Mouse (Mus musculus) limb, embryonic 15.5 days (tissue): ENCODE measurements around the gene Carmil1. TPM values are rescaled to one million over a fixed set of nuclear protein-coding genes. Genes with fewer than 3 reads are reported as not detected.

ENCODE experiments used
- ATAC-seq: fragments of 200-750 bp; cut with Nextera tagmentation; 2 replicates; pipeline ENCODE4 v1.8.0; 2017; ENCODE audit warnings: low read depth, moderate TSS enrichment; ENCODE audit not compliant: insufficient number of reproducible peaks, low FRiP score, low TSS enrichment
- H3K27ac ChIP-seq: fragments of 300-500 bp; sonication (generic); 2 replicates; pipeline ENCODE4 v1.5.1; 2015; ENCODE audit warnings: moderate library complexity, mild to moderate bottlenecking, inconsistent platforms
- H3K27me3 ChIP-seq: fragments of 300-500 bp; sonication (generic); 2 replicates; pipeline ENCODE4 v1.6.1; 2015; ENCODE audit warnings: inconsistent platforms
- H3K36me3 ChIP-seq: fragments of 300-500 bp; sonication (generic); 2 replicates; pipeline ENCODE4 v1.6.1; 2015; ENCODE audit warnings: inconsistent platforms
- H3K4me1 ChIP-seq: fragments of 300-500 bp; sonication (generic); 2 replicates; pipeline ENCODE4 v1.6.1; 2015; ENCODE audit warnings: inconsistent platforms
- H3K4me2 ChIP-seq: fragments of 300-500 bp; sonication (generic); 2 replicates; pipeline ENCODE4 v1.6.1; 2015; ENCODE audit warnings: mild to moderate bottlenecking, inconsistent platforms
- H3K4me3 ChIP-seq: fragments of 300-500 bp; sonication (generic); 2 replicates; pipeline ENCODE4 v1.5.1; 2015; ENCODE audit warnings: mild to moderate bottlenecking, inconsistent platforms
- H3K9ac ChIP-seq: fragments of 300-500 bp; sonication (generic); 2 replicates; pipeline ENCODE4 v1.6.1; 2015; ENCODE audit warnings: inconsistent platforms
- H3K9me3 ChIP-seq: fragments of 300-500 bp; sonication (generic); 2 replicates; pipeline ENCODE4 v1.6.1; 2016; ENCODE audit warnings: inconsistent platforms
- WGBS: fragments of 180-500 bp; shearing (Covaris S2); methylation state at CpG from one replicate; pipeline ENCODE4 v1.1.7; 2015; 5-methylcytosine and 5-hydroxymethylcytosine counted together
- polyA plus RNA-seq: library from polyadenylated mRNA; unstranded; fragments of >200 nt; fragmentation: Nextera tagmentation; extraction: Ambion mirVana; gene quantifications from 2 replicates; pipeline ENCODE4 v1.2.1, GENCODE M21; 2015

The Carmil1 gene
- polyA plus RNA-seq, 1 experiment from 2014 or later, result 39.8 TPM

GRCm38 (mm10) chr13:24049267-24050034, 231.1 kb downstream of the Carmil1 start:
- ATAC-seq, result no peak
- Histone ChIP-seq H3K4me2 (no peak overlapping the region), H3K27ac (no peak overlapping the region), H3K36me3 (0 out of 2 replicates have a peak, but pooled peaks cover 4% of the 10 kb centered on the region), H3K4me3 (no peak overlapping the region), H3K27me3 (no peaks in the 10 kb centered on the region), H3K9me3 (no peaks in the 10 kb centered on the region), H3K9ac (no peak overlapping the region), H3K4me1 (no peaks in the 10 kb centered on the region)
- WGBS, result 83% methylated on average over 9 of the region's 9 CpGs

DNA sequence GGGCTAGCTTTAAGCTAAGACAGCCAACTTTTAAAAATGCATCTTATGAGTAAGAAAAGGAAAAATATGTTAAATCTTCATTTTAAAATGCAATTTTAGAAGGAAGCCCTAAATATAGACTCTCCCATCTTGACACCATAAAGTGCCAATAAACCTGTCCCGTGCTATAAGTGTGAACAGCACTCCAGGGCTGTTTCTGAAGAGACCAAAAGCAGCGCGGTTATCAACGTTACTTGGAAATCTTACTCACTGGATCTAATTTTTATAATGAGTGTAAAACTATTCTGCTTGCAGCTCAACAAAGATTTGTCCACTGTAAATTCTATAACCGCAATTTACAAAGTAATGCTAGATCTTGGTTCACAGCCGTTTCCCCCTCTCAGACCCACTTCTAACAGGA, 232.0 kb downstream of the Carmil1 start:
- no peak for ATAC-seq
- H3K9ac ChIP-seq, result no peak overlapping the region
- 68% methylated on average over 6 of the region's 6 CpGs for WGBS

GRCm38 (mm10) chr13:24045271-24045670, 235.3 kb downstream of the Carmil1 start:
- no peak for ATAC-seq
- Histone ChIP-seq H3K9ac (no peak overlapping the region), H3K4me3 (no peak overlapping the region), H3K27me3 (no peaks in the 10 kb centered on the region), H3K9me3 (no peaks in the 10 kb centered on the region), H3K4me2 (no peak overlapping the region), H3K27ac (no peak overlapping the region), H3K4me1 (no peaks in the 10 kb centered on the region), H3K36me3 (peaks cover 33% of the 10 kb centered on the region; the same call in 1 of the 2 replicates)
- 72% methylated on average over 3 of the region's 3 CpGs for WGBS

More for the DNA sequence above, 232.0 kb downstream of the Carmil1 start:
- Histone ChIP-seq H3K36me3 (peaks cover 10% of the 10 kb centered on the region; the same call in 1 of the 2 replicates), H3K4me2 (no peak overlapping the region), H3K4me1 (no peaks in the 10 kb centered on the region), H3K27ac (no peak overlapping the region), H3K4me3 (no peak overlapping the region), H3K9me3 (no peaks in the 10 kb centered on the region), H3K27me3 (no peaks in the 10 kb centered on the region)

GRCm38 (mm10) chr13:24040221-24040620, 240.4 kb downstream of the Carmil1 start:
- no peak overlapping the region for H3K4me3 ChIP-seq
- no peak overlapping the region for H3K4me2 ChIP-seq
- H3K4me1 ChIP-seq, result no peaks in the 10 kb centered on the region
- no peak for ATAC-seq
- H3K36me3 ChIP-seq, result peaks cover 44% of the 10 kb centered on the region
- H3K27ac ChIP-seq, result no peak overlapping the region
- WGBS, result 92% methylated on average over 7 of the region's 7 CpGs
- H3K9me3 ChIP-seq, result no peaks in the 10 kb centered on the region
- H3K9ac ChIP-seq, result no peak overlapping the region
- no peaks in the 10 kb centered on the region for H3K27me3 ChIP-seq

DNA sequence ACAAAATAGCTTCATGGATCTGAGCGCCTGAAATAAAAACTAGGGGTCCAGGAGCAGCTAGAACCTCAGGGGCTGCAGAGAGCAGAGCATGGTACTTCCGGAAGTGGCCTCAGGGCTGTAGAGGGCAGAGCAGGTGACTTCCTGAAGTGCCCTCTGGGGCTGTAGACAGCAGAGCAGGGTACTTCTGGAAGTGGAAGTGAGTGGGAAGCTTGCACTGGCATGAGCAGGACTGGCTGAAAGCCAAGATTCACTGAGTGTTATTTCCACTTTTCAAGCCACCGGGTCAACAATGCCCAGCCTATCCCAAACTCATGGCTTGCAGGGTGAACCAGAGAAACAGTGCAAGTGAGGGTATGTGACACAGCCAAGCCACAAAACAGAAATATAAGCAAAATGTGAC, 243.1 kb downstream of the Carmil1 start:
- Histone ChIP-seq H3K9me3 (no peaks in the 10 kb centered on the region), H3K4me1 (no peaks in the 10 kb centered on the region), H3K27ac (no peak overlapping the region), H3K9ac (no peak overlapping the region), H3K36me3 (peaks cover 32% of the 10 kb centered on the region), H3K27me3 (no peaks in the 10 kb centered on the region), H3K4me2 (no peak overlapping the region), H3K4me3 (no peak overlapping the region)
- WGBS, result 73% methylated on average over 3 of the region's 3 CpGs
- ATAC-seq, result no peak

DNA sequence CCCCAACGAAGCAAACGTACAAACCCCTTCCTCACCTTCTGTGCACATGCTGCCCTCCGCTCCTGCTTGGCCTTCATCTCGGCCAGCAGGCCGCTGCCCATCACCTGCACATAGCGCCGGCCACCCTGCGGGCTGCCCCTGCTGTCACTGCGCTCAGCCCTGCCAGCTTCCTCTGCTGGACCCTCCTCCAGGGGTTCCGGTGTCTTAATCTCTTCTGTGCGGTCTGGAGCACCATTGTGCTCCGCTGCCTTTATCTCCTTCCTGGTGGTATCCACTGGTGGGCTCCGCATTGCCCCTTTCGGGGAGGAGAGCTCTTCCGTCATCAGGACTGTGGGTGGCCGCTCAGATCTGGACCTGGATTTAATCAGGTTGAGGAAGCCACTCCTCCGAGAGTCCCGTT, 244.4 kb downstream of the Carmil1 start:
- Histone ChIP-seq H3K4me3 (no peak overlapping the region), H3K9ac (no peak overlapping the region), H3K27ac (no peak overlapping the region), H3K4me1 (no peaks in the 10 kb centered on the region), H3K4me2 (no peak overlapping the region), H3K36me3 (peaks cover 18% of the 10 kb centered on the region), H3K9me3 (no peaks in the 10 kb centered on the region), H3K27me3 (no peaks in the 10 kb centered on the region)
- 80% methylated on average over 18 of the region's 18 CpGs for WGBS
- ATAC-seq, result no peak

DNA sequence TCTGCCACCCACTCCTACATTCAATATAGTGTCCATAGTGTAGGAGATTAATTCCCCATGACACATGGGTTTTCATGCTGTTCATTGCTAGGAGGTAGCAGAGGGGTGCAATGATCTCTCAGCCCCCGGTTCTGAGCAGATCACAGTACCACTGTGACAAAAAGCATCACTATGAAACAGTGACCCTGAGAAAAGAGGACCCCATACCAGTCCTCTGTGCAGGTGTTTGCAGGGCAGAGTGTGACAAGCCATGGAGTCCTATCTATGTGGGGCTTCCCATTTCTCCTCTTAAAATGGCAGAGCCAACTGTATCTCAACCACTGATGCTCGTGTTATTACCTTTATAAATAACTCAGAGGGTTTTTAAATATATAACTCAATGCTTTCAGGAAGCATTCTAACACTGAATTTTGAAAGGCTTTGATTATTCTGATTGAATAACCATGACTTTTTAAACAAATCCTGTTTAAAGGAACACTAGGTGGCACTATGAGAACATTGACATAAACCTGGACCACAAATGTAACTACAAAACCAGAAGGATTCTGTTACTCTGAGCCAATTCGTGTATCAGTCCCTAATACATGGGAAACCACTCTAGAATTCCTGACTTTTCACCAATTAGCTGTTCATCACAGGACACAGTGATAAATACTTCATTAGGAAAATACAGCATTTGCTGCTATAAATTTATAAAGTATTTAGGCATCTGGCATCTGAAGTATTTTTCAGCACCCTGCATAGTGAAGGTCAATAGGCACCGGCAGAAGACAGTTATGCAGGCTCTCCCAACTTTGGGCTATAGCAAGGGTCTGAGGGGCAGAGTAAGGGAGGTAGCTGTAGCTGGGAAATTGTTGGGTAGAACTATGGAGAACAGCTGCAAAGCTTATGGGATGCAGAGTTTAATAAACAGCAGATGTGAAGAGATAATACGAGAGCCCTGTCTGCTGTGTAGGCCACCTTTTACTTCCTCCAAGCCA, 253.1 kb downstream of the Carmil1 start:
- H3K4me3 ChIP-seq, result no peak overlapping the region
- no peak overlapping the region for H3K4me2 ChIP-seq
- H3K27me3 ChIP-seq, result no peaks in the 10 kb centered on the region
- H3K36me3 ChIP-seq, result peaks cover 6% of the 10 kb centered on the region; the same call in 1 of the 2 replicates
- WGBS, result 59% methylated on average over 5 of the region's 5 CpGs
- H3K27ac ChIP-seq, result no peak overlapping the region
- no peaks in the 10 kb centered on the region for H3K4me1 ChIP-seq
- H3K9ac ChIP-seq, result no peak overlapping the region
- ATAC-seq, result no peak
- no peaks in the 10 kb centered on the region for H3K9me3 ChIP-seq

GRCm38 (mm10) chr13:24018515-24018914, 262.1 kb downstream of the Carmil1 start:
- Histone ChIP-seq H3K27me3 (no peaks in the 10 kb centered on the region), H3K9ac (no peak overlapping the region), H3K4me2 (no peak overlapping the region), H3K4me1 (no peaks in the 10 kb centered on the region), H3K9me3 (no peaks in the 10 kb centered on the region), H3K4me3 (no peak overlapping the region), H3K27ac (no peak overlapping the region), H3K36me3 (peaks cover 7% of the 10 kb centered on the region; the same call in 1 of the 2 replicates)
- 71% methylated on average over 4 of the region's 4 CpGs for WGBS
- no peak for ATAC-seq

- Histone ChIP-seq H3K9me3 (no peaks in the 10 kb centered on the region), H3K4me1 (peaks cover 4% of the 10 kb centered on the region; the same call in 1 of the 2 replicates), H3K36me3 (peaks cover 3% of the 10 kb centered on the region; the same call in 1 of the 2 replicates), H3K9ac (no peak overlapping the region), H3K4me2 (no peak overlapping the region), H3K27ac (no peak overlapping the region), H3K27me3 (no peaks in the 10 kb centered on the region), H3K4me3 (no peak overlapping the region)
- ATAC-seq, result no peak
- WGBS, result 75% methylated on average over 2 of the region's 2 CpGs
Measured at GRCm38 (mm10) chr13:24005528-24005927, 275.1 kb downstream of the Carmil1 start.

DNA sequence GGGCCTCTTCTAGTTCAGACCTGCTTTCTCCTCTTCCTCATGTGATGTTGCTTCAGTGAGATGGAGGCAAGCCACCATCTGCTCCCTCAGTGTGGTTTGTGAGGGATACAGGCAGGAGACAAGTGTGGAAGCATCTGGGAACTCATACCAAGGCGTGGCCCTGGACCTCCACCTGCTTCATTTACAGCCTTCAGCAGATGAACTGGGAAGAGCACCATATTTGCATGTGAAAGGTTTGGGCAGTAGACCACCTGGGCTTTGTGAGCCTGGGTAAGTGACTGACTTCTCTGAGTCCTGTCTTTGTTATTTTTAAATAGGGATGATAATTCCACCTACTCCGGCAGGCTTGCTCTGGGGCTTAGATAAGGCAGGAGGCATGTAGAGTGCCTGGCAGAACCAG, 278.8 kb downstream of the Carmil1 start:
- Histone ChIP-seq H3K4me1 (no peaks in the 10 kb centered on the region), H3K27ac (no peak overlapping the region), H3K4me2 (no peak overlapping the region), H3K4me3 (no peak overlapping the region), H3K27me3 (no peaks in the 10 kb centered on the region), H3K9ac (no peak overlapping the region), H3K9me3 (no peaks in the 10 kb centered on the region), H3K36me3 (no peaks in the 10 kb centered on the region)
- WGBS, result 63% methylated on average over 2 of the region's 2 CpGs
- no peak for ATAC-seq

DNA sequence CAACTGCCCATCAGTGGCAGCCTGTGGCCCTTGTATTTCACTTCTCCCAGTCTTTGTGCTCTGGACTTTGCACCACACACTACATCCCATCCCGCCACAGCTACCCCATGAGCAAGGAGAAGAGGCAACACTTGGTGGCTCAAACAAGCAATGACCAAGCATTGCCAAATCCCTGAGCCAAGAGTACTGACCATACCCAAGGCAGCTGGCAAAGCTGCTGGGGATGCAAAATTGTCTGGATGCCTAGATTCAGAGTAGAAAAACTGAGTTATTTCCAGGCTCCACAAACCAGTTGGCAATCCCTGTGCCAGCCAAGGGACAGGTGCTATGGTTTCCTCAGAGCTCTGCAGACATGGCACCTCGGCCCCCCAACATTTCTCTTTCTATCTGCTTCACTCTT, 279.5 kb downstream of the Carmil1 start:
- no peak for ATAC-seq
- Histone ChIP-seq H3K9me3 (no peaks in the 10 kb centered on the region), H3K9ac (no peak overlapping the region), H3K27ac (no peak overlapping the region), H3K4me3 (no peak overlapping the region), H3K4me2 (no peak overlapping the region), H3K4me1 (no peaks in the 10 kb centered on the region), H3K27me3 (no peaks in the 10 kb centered on the region), H3K36me3 (no peaks in the 10 kb centered on the region)
- 77% methylated on average over 2 of the region's 2 CpGs for WGBS

GRCm38 (mm10) chr13:23998826-23999225, 281.8 kb downstream of the Carmil1 start:
- no peaks in the 10 kb centered on the region for H3K4me1 ChIP-seq
- H3K4me3 ChIP-seq, result no peak overlapping the region
- no peaks in the 10 kb centered on the region for H3K36me3 ChIP-seq
- no peak for ATAC-seq
- H3K9ac ChIP-seq, result no peak overlapping the region
- H3K9me3 ChIP-seq, result no peaks in the 10 kb centered on the region
- H3K4me2 ChIP-seq, result no peak overlapping the region
- no peak overlapping the region for H3K27ac ChIP-seq
- WGBS, result 65% methylated on average over 2 of the region's 2 CpGs
- H3K27me3 ChIP-seq, result no peaks in the 10 kb centered on the region
